Mouse (Mus musculus): ENCODE measurements around the gene Nlrc5.

DNA sequence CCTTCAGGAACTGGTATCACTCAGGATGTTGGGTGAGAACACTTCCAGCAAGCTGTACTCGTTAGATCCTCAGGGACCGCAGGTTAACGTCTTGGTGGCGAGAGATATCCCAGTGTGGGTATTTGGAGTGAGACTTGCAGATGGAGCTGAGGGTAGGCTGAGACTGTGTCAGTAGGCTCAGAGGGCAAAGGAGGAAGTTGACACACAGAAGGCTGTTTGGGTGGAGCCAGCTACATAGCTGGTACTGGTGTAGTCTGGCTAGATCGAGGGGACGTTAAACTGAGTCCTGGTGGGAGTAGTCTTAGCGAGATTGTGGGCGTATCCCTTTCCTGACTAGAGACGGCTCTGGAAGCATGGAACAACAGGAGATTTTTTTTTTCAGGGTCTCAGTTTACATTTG is 16.1 kb upstream of the Nlrc5 start:
- TF ChIP-seq POLR2A (IDR thresholded peaks at IDR 0.05; ENCODE audit: extremely low read depth, insufficient read depth, low read length): no peak
- no peak for TF ChIP-seq CTCF (IDR thresholded peaks at IDR 0.05; ENCODE audit: low read depth, low read length)

Measured in liver, adult 2 months (tissue).